Mouse (Mus musculus) urinary bladder, adult 18-20 months (tissue): ENCODE measurements around the gene Gm10912.
"Not testable (repeated sequence)": the region's sequence is repeated elsewhere in the genome, so short reads cannot be mapped to it uniquely, and the experiment has no call there.

Experiments
- DNase-seq, 2 experiments: peaks; one replicate each; pipeline ENCODE4 v3.0.0; 2022; ENCODE audit warnings: low spot score in 2 of 2, mixed read lengths in 2 of 2

Gene Gm10912

GRCm38 (mm10) chr2:104065526-104065925 lies at the start of gene Gm10912:
Gene Gm10912, plus strand, starts transcription at chr2:104065826.
- not testable (repeated sequence) for DNase-seq

DNA sequence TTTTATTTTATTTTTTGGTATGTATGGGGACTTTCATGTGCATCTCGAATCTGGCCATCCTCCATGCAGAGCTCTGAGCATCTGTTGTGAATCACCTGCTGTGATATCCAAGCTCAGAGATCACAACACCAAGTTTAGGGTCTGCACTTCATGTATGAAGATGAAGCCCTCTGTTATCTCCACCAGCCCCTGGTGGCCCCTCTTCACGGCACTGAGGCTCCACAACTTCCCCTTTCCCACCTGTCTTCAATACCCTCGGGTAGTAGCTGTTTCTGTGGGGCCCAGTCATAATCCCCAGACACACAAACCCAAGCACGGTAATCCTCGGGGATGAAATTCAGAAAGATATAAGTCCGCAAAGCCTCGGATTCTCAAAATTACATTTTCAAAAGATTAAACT lies 42.5 kb upstream of the Gm10912 start:
- DNase-seq, result no peak

DNA sequence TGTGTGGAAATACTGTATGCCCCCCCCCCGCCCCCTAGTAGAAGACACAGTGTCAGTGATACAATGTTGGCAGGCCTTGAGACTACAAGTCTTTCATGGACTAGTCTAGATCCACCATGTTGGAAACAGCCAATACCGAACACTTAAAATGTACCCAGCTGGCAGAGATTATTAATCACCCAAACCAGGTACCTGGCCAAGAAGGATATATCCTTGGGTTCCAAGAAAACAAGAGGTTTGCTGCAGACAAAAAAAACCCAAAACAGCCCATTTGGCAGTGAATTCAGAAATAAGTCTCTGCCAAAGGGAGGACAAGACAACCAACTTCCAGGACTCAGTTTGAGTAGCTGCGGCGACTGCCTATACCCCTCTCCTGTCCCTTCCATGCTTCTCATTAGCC lies 41.0 kb upstream of the Gm10912 start:
- no peak for DNase-seq

GRCm38 (mm10) chr2:104027458-104028138 lies 38.0 kb upstream of the Gm10912 start, which contains the start of gene Fbxo3:
Gene Fbxo3, plus strand, starts transcription at chr2:104027721.
- peak; percentile 77 to 79 for DNase-seq

- peak in 1 of 2 experiments; percentile 11 for DNase-seq
Measured at GRCm38 (mm10) chr2:104028139-104028723, 37.4 kb upstream of the Gm10912 start, which contains the start of gene 4931422A03Rik. Gene 4931422A03Rik, minus strand, starts transcription at chr2:104028361.

DNA sequence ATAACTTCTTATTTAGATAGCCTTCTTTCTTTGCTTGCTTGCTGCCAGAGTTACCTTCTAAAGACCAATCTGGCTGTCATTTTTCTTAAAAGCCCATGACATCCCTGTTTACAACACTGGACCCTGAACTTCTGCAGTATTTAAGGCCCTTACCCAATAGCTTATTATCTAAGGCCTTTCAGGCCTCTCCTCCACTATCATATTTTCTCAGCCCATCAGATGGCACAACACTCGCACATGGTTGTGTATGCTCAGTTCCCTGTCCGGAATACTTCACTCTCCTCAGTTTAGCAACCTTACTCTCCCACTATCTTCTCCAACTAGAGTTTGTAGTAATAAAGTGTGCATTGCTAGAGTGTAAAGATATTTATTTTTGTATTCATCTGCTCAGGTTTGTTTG lies 36.6 kb upstream of the Gm10912 start:
- DNase-seq, result no peak

DNA sequence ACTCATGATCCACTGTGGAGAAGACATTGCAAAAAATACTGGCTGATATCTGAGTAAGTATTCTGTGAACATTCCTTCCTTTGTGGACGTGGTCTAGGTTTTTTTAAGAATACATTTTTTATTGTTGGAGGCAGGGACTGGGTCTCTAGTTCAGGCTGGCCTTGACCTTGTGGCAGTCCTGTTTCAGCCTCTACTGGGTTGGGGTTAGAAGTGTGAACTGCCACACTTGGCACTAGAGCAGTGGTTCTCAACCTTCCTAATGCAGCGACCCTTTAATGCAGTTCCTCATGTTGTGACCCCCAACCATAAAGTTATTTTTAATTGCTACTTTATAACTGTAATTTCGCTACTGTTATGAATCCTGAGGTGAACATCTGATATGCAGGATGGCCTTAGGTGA lies 35.2 kb upstream of the Gm10912 start:
- no peak for DNase-seq

DNA sequence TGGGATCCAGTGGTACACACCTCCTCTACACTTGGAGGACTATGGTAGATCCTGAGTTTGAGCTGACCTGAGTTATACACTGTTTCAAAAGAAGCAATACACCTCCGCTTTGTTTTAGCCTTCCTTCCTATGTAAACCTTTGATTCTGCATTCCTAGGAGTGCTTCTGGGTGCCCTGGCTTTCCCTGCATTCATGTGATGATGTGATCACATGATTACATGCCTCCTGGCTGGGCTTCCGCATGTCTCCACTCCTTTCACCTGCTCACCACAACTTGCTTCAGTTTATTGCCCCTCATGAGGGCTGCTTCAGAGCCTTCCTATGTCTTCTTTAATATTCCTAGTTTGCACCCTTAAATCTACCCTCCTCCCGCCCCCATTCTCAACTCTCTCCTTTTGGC lies 33.6 kb upstream of the Gm10912 start:
- DNase-seq, result no peak

DNA sequence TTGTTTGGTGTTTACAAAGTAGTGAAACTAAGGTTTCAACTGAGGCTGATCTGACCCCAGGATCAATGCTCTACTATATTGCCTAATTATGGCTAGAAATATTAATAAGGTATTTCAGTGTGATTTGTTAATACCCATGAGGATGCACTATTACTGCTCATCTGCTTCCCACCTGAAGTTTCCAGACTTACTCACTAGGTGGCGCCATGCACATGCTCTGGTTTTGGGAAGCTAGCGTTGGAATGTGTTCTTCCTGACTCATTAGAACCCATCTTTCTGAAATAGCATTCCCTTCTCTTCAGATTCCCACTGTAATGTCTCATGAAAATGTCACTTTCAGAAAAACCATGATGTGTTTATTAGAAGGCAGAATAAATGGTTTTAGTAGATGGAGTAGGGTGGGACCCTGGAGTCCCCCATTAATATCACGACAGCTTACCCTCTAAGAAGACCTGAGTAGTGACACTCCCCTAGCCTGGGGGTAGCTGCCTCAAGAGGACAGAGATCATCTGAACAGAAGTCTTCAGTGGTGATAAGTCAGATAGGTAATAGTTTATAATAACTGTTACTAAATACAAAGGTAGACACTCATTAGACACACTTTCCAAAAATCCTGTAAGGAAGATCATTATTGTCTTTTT lies 30.7 kb upstream of the Gm10912 start:
- peak in 1 of 2 experiments; percentile 10 for DNase-seq

DNA sequence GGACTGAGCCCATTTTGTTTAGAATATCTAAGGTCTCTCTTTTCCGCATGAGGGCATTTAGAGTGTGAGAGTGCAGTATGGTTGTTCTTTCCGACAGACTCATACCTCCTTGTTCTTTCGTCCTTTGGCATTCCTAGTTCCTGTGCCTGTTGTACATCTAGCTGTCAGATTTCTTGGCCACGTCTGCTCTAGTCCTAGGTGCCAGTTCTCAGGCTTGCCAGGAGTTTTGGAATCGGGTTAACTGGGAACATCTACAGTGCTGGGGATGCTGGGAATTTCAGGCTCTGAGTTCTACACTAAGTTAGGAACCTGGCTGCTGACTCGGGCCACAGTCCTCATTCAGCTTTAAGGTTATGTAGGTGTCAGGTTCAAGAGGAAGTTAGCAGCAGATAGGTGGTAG lies 30.0 kb upstream of the Gm10912 start:
- no peak for DNase-seq

DNA sequence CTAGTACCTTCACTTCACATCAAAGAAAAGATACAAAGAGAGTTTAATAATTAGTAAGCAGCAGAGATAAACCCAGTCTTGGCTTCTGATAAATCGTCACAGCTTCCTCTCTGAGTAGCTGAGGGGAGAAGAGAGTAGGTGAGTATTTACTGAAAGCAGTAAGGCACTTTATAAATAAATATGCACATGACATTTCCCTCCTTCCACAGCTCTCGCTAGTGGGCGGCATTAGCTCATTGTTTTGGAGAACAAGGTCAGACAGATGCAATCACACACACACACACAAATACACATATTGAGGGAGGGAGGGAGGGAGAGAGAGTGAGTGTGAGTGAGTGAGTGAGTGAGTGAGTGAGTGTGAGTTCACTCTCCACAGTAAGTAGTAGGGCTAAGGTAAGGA lies 29.3 kb upstream of the Gm10912 start:
- DNase-seq, result no peak

GRCm38 (mm10) chr2:104038236-104038635 lies 27.4 kb upstream of the Gm10912 start:
- DNase-seq, result no peak

DNA sequence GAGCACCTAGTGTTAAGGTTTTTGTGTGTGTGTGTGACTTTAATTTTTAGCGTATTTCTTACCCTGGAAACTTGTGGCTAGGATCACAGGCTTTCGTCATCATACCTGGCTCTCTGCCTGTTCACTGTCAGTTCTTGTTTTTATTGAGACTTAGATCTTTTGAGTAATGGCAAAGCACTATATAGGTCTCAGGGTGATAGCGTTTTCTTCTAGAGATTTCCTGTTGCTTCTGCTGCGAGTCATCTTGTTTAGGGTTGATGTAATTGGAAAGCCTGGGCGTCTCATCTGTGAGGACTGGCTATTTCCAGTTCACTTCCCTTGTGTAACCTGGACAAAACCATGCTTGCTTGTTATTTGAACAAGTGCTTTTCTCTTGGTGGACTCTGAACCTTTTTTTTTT lies 24.0 kb upstream of the Gm10912 start:
- no peak for DNase-seq

DNA sequence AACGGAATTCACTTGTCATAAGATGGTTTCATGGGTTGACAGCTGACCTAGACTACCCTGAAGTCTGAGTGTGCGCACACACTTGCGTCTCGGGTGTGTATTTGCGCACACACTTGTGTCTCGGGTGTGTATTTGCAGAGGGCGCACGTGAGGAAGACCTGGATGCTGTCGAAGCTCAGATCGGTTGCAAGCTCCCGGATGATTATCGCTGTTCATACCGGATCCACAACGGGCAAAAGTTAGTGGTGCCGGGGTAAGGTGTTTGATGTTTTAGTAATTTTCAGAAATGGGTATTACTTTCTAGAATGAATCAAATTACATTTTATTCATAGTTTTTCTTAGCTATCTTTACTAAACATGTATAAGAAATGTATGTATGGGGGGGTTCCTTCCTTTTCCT lies 22.9 kb upstream of the Gm10912 start:
- DNase-seq, result no peak

DNA sequence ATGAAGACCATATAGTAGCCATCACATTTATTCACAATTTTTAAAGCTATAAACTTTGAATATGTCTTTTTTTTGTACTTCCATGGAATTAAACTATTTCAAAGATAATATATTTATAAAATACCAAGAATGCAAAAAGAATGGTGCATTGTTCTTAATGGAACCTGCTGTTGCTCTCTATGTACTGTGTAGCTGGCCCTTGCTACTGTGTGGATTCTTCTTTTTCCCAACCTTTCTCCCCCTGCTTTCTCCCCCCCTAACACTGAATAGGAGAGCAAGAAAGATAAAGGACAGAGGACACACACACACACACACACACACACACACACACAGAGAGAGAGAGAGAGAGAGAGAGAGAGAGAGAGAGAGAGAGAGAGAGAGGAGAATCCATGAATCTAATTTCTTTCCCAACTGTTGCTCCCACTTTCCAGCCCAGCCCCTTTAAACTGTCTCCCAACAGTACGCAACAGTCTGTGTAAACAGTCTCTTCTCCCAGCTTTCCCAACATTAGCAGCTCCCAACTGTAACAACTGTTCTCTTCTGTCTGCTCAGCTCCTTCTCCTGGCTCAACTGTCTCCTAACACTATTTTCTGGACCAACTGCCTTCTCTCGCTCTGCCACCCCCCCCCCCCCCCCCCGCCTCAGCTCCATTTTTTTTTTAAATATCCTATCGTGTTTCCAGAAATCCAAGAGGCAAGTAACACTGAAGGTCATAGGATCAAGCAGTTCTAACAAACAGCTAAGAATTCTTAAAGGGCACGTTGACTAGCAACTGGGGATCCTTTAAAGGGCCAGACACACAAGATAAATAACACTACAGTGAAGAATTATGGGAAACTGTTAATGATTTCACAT lies 21.8 kb upstream of the Gm10912 start:
- no peak for DNase-seq

- no peak for DNase-seq
Measured at GRCm38 (mm10) chr2:104044479-104045080, 21.0 kb upstream of the Gm10912 start.

DNA sequence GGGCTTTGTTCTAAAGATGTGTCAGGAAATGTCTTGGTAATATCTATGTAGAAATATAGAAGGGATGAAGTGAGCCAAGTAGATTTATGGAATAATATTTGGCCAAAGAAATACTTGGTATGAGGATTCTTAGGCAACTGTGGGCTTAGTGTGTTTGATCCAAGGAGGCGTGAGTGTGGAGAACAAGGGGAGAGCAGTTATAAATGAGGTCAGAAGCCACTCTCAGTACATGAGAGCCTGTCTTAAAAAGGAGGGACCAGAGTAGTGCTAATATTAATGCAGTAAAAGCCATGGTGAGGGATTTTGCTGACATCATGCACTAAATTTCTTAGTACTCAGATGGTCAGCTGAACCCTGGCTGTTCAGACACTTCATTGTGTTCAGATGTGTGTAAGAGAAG lies 7.2 kb upstream of the Gm10912 start:
- DNase-seq, result no peak

DNA sequence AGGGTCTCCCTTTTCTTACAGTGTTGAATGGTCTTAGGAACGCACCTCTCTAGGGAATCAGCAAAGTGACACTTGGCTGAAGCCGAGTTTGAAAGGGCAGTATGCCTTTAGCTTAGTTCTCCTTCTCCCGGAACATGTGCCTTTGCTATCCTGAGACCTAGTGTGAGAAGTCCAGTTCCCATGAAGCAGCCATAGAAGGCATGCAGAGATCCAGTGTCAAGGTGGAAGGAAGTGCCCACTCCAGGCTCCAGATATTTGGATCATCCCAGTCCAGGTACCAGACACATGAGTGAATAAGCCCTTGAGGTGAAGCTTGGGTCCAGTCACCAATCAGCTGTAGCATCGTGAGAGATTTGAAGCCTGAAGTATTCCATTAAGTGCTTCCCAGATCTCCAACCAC lies 6.7 kb upstream of the Gm10912 start:
- DNase-seq, result no peak

GRCm38 (mm10) chr2:104059786-104060185 lies 5.8 kb upstream of the Gm10912 start:
- DNase-seq, result no peak

- DNase-seq, result no peak
Measured at GRCm38 (mm10) chr2:104060996-104061395, 4.6 kb upstream of the Gm10912 start.

DNA sequence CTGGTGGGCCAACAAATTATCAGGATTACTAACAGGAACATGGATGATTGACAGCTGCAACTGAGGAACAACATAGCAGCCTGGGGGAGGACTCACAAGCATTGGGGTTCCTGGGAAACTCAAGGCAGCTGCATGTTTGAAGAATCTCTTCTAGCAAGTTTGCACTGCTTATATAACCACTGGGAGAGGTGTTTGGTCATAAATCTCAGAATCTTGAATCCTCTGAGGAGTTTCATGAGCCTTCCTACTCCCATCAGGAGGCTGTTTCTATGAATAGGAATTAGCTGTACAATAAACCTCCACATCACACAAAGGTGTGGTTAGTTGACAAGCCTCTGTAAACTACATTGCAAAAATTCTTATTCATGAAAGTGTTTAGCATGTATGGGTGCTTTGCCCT lies 3.0 kb upstream of the Gm10912 start:
- DNase-seq, result no peak

DNA sequence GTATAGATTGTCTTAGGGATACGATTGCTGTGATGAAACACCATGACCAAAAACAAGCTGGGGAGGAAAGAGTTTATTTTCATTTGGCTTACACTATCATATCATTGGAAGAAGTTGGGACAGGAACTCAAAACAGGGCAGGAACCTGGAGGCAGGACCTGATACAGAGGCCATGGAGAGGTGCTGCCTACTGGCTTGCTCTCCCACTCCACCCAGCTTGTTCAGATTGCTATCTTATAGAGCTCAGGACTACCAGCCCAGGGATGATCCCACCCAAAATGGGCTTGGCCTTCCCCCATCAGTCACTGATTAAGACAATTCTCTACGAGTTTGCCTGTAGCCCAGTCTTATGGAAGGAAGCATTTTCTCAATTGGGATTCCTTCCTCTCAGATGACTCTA lies 1.5 kb upstream of the Gm10912 start:
- no peak for DNase-seq
